Mouse (Mus musculus) effector memory CD4-positive, alpha-beta T cell, adult 7 months (primary cell): ENCODE data around the gene Hectd4. TPM values are rescaled to one million over a fixed set of nuclear protein-coding genes. Genes with fewer than 3 reads are reported as not detected.

Experiments
- polyA plus RNA-seq: library from polyadenylated mRNA; unstranded; fragments of 100-300 nt; shearing (Covaris generic); gene quantifications from one replicate; pipeline ENCODE4 v1.2.1, GENCODE M21; 2017

The Hectd4 gene
- 6.5 TPM for polyA plus RNA-seq

DNA sequence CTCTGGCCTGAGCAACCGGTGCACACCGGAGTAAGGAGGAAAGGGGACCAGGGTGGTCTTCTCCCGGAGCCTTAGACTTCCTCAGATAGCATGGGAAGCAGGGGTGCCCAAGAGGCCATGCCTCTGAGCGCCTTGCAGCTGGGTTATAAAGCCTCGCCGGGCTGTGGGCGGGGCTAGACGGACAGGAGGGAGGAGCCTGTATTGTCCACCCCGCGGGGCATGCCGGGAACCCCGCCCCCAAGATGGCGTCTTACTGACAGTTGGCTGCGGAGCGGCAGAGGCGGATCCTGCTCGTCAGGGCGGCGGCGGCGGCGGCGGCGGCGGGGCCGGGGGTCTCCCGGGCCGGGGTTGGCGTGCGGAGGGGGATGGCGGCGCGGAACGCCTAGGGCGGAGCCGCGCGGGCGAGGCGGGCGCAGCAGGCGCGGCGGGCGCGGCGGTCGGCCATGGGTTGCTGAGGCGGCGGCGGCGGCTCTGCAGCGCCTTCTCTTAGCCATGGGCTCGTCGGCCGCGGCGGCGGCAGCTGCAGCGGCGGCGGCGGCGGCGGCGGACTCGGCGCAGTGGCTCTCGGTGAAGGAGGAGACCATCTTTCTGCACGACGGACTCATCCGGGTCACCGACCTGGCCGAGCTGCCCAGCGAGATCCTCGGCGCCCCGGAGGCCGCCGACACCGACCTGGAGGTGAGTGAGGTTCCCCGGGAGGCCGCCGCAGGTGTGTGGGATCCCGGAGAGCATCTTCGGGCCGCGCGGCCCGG, at the start of gene Hectd4:
TSS of gene Hectd4 (plus strand) at position 240 of the 752 bp plus-strand sequence.

DNA sequence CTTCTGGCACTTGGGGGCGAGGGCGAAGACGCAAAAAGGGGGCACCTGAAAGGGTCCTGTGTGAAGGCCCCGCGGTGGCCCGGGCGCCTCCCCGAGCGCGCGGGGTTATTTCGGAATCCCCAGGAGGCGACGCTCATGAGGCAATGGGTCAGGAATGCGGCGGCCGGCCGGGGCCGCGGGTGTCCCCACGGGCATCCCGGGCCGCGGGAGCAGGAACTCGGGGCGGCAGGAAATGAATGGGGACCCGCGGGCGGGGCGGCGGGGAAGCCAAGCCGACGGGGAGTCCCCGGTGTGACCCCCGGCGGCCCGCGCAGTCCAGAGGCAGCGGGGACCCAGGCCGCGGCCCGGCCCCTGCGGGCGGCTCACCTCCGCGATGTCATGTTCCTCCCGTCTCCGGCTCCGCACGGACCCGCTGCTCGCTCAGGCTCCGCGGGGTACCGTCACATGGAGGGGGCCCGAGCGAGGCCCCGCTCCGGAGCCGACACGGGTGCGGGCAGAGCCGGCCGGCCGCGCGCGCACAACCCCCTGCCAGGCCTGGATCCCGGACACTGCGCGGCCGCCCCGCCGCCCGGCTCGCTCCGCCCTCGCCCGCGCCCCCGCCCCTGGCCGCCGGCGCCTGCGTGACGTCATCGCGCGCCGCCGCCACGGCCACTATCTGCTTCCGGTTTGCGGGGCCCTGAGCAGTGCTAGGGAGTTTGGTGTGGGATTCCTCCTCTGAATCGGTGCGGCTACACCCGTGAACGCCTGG, 29.0 kb upstream of the Hectd4 start, which contains the start of gene Ptpn11:
TSS of gene Ptpn11 (minus strand) at position 562 of the 748 bp plus-strand sequence.

DNA sequence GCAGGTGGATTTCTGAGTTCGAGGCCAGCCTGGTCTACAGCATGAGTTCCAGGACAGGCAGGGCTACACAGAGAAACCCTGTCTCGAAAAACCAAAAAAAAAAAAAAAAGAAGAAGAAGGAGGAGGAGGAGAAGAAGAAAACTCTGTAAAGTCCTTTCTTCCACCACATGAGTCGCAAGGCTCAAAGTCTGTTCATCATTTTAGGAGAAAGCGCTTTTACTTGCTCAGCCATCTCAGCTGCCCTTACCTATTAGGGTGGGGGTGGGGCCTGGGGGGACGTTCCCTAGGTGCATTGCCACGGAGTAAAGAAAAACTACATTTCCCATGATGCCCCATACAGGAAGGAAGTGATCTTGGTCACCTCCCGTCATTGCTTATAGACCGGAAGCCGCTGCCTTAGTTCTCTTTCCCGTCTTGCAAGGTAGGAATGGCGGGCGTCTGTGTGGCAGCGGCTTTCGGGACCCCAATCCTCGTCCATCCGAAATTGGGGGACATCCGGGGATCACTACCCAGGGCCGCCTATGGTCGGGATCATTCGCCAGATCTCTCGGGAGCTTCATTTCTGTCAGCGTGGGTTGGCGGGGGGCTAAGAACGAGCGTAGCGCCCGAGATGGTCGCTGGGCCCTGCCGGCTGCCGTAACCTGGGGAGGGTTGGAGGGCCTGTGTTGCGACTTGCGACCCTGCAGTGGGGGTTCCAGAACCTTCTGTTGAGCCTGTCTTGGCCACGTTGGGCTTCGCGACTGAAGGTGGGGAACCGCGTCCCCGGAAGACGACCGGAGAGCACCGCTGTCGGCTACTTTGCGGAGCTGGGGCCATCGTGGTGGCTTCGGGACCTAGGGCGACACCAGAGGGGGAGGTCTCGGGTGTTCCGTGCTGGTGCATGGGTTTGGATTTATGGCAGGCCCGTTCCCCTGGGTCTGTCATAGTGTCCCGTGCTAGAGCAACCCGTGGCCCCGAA, 15.6 kb upstream of the Hectd4 start, which contains the start of gene Rpl6:
TSS of gene Rpl6 (plus strand) at position 350 of the 958 bp plus-strand sequence.

DNA sequence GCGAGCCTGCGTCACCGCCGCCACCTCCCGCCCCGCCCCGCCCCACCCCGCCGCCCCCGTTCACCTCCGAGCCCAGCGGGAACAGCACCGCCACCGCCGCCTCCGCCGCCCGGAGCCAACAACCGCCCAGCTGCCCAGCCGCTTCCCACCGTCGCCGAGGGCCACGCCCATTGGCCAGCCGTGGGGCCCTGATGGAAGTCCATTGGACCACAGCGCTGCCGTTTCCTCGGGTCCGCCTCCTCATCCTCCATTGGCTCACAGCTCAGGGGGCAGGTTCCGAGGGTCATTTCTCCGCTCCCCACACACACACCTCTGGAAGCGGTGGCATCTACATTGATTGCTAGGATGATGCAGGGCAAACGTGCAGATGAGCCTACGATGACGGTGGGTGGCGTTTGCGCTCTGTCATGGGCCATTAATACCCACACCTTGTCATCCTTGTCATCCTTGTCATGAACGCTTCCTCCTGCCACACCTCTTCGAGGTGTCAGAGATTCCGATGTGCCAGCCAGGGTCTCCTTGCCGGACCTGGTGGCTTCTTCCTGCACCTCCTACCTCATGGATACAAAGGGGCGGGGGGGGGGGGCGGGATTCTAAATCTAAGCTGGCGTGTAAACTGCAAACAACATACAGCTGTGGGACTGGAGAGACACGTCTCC, 165.6 kb downstream of the Hectd4 start, which contains the start of gene Trafd1:
TSS of gene Trafd1 (minus strand) at position 172 of the 659 bp plus-strand sequence.

DNA sequence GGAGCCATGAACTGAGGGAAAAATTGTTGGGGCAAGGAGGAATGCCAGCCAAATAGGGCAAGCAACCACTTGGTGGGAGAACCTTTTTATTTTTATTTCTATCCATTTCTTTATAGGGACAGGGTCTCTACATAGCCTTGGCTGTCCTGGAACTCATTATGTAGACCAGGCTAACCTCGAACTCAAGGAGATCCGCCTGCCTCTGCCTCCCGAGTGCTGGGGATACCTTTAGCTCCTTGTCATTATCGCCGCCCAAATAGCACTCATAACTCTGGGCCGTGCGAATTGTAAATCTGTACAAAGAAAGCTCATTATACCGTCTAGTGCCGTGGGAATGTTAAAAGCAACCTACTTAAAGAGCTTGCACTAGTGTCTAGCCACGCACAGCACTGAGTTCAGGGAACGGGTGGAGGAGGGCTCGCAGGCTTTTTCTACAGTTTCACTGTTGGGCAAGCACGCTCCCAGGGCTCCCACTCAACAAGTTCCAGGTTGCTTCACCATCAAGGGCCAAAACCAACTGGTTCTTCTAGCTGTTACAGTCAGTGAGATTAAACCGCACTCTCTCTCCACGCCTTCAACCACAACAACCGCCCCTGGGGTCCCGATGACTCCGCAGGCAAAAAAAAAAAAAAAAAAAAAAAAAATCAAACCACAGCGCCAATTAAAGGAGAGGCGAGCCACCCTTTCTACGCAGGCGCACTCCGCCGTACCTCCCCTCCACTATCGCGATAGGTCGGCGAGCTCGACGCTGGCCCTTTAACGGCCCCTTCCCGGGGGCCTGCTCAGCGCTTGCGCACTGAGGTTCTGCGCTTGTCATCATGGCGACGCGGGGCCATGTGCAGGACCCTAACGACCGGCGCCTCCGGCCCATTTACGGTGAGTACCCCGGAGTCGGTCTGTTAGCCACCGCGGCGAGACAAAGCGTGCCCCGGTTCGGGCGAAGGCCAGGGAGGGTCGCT, 177.4 kb downstream of the Hectd4 start, which contains the start of gene Naa25:
TSS of gene Naa25 (plus strand) at position 750 of the 959 bp plus-strand sequence.

Other genes with a start within 250 kb of the Hectd4 start
- gene Rph3a, start 210.1 kb upstream of the Hectd4 start, polyA plus RNA-seq, result 0.67 TPM
- 35.3 TPM for gene Ptpn11, start 28.8 kb upstream of the Hectd4 start, polyA plus RNA-seq
- gene Rpl6, start 15.7 kb upstream of the Hectd4 start, polyA plus RNA-seq, result 771 TPM
- gene Trafd1, start 165.4 kb downstream of the Hectd4 start, polyA plus RNA-seq, result 70.0 TPM
- gene Naa25, start 177.7 kb downstream of the Hectd4 start, polyA plus RNA-seq, result 31.0 TPM
- gene Tmem116, start 231.7 kb downstream of the Hectd4 start, polyA plus RNA-seq, result 1.2 TPM
- gene Erp29, start 232.3 kb downstream of the Hectd4 start, polyA plus RNA-seq, result 36.9 TPM